Mouse (Mus musculus) duodenum, adult 2 months (tissue): ENCODE measurements around the gene Dact3. TPM values are rescaled to one million over a fixed set of nuclear protein-coding genes. Genes with fewer than 3 reads are reported as not detected.

Source experiments
- polyA plus RNA-seq: library from polyadenylated mRNA; depleted of rRNA; stranded (reverse); fragments of >200 nt; gene quantifications from 2 replicates; pipeline ENCODE4 v1.2.3, GENCODE M21; 2012; ENCODE audit warnings: low replicate concordance; rRNA removed

Gene Dact3
- polyA plus RNA-seq: 31.7 and 37.6 TPM in 2 replicates

GRCm38 (mm10) chr7:16875310-16875325, at the start of gene Dact3:
Gene Dact3, plus strand, starts transcription at chr7:16875317.

GRCm38 (mm10) chr7:16842645-16843063, 32.5 kb upstream of the Dact3 start, which contains the start of gene Prkd2:
Gene Prkd2, plus strand, starts transcription at chr7:16842902.

GRCm38 (mm10) chr7:16891641-16892351, 16.7 kb downstream of the Dact3 start, which contains the start of gene Gng8:
Gene Gng8, plus strand, starts transcription at chr7:16891786.

GRCm38 (mm10) chr7:16906281-16906680, 31.2 kb downstream of the Dact3 start, which contains the start of gene Ptgir:
Gene Ptgir, plus strand, starts transcription at chr7:16906490.

GRCm38 (mm10) chr7:16924037-16924834, 49.1 kb downstream of the Dact3 start, which contains the start of gene Calm3:
Gene Calm3, minus strand, starts transcription at chr7:16924114.

Other genes starting within 250 kb of the Dact3 start
- not detected in 2 replicates for gene Ceacam15, start 199.6 kb upstream of the Dact3 start, polyA plus RNA-seq
- gene Ceacam9, start 153.4 kb upstream of the Dact3 start, polyA plus RNA-seq: not detected in 2 replicates
- gene Ap2s1, start 136.9 kb upstream of the Dact3 start, polyA plus RNA-seq: 344 and 546 TPM in 2 replicates
- gene Slc1a5, start 94.0 kb upstream of the Dact3 start, polyA plus RNA-seq: 42.4 and 92.4 TPM in 2 replicates
- 80.9 and 82.2 TPM in 2 replicates for gene Strn4, start 59.4 kb upstream of the Dact3 start, polyA plus RNA-seq
- 17.8 and 22.8 TPM in 2 replicates for gene Fkrp, start 58.6 kb upstream of the Dact3 start, polyA plus RNA-seq
- 32.0 and 33.9 TPM in 2 replicates for gene Prkd2, start 32.4 kb upstream of the Dact3 start, polyA plus RNA-seq
- 2.0 and 3.0 TPM in 2 replicates for gene Gng8, start 16.5 kb downstream of the Dact3 start, polyA plus RNA-seq
- gene Ptgir, start 31.2 kb downstream of the Dact3 start, polyA plus RNA-seq: 1.3 and 1.9 TPM in 2 replicates
- 334 and 532 TPM in 2 replicates for gene Calm3, start 48.8 kb downstream of the Dact3 start, polyA plus RNA-seq
- 1.5 and 2.1 TPM in 2 replicates for gene Pnmal2, start 69.4 kb downstream of the Dact3 start, polyA plus RNA-seq
- gene Pnmal1, start 84.4 kb downstream of the Dact3 start, polyA plus RNA-seq: 0.06 TPM in 2 replicates
- gene Gm42372, start 107.8 kb downstream of the Dact3 start, polyA plus RNA-seq: 0.06 TPM in 1 of 2 replicates, not detected in the other
- gene Ccdc8, start 117.4 kb downstream of the Dact3 start, polyA plus RNA-seq: 0.47 and 0.77 TPM in 2 replicates
- 206 and 275 TPM in 2 replicates for gene Ppp5c, start 152.6 kb downstream of the Dact3 start, polyA plus RNA-seq
- gene Hif3a, start 187.1 kb downstream of the Dact3 start, polyA plus RNA-seq: 0.23 and 1.1 TPM in 2 replicates
- not detected in 2 replicates for gene Psg16, start 198.7 kb downstream of the Dact3 start, polyA plus RNA-seq